Mouse (Mus musculus): ENCODE results near the gene Ercc6l2.
A peak's percentile ranks its signal among the peaks of the same experiment; 100 is the strongest.

Ercc6l2 gene

DNA sequence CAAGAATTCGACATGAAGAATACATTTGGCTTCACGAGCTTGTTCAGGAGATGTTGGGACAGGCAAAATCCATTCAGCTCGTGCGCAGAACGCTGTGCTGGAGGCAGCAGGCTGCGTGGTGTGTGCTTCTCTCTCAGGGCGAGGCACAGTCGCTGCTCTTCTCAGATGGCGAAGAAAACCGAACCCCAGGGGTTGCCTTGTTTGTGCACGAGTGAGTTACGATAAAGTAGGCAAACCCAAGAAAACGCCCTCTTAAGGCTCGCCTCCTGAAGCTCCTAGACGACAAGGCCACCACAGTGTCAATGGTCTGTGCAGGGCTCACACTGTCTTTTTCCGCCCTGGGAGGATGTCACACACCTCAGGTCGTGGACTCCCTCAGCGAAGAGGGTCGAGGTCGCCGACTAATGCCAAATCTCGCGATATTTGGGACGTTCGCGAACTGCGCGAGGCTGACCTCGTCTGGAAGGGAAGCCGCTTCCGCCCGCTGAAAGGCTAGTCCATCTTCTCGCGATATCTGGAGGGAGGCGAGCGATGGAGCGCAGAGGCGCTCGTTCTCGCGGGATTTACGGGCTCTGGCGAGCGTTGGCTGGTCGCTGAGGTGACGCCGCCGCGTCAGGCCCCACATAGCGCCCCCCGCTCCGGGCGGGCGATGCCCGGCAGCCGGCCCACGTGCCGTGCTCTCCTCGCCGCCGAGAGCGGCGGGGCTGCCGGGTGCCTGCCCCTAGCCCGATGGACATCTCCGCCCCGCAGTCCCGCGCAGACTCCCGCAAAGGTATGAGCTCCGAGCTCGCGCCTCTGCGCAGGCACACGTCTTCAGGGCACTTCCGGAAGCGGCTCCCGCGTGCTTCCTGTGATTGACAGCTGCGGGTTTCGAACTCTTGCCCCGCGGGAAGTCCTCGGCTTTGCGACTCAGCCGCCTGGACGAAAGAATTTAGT lies at the start of gene Ercc6l2:
Gene Ercc6l2 (plus strand): TSS at position 495 of the 936 bp plus-strand sequence.
- peak; percentile 99 for DNase-seq (ENCODE audit: low read depth)

DNA sequence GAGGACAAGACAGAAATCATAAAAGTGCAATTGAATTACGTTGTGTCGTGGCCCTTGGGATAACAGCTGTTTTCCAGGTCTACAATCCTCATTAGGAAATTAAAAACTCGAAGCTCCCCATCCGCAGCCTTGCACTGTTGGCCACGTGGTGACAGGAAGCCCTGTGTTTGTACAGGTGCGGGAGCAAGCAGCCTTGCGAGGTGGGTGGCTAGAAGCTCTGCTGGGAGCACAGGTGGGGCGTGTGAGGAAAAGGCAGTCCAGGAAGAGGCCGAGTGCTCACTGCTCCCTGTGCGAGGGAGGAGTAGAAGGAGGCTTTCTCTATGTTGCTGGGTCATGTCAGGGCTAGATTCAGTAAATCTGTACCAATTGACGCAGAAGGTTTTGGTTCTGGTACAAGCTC lies 49.0 kb upstream of the Ercc6l2 start:
- no peak for DNase-seq (ENCODE audit: low read depth)

DNA sequence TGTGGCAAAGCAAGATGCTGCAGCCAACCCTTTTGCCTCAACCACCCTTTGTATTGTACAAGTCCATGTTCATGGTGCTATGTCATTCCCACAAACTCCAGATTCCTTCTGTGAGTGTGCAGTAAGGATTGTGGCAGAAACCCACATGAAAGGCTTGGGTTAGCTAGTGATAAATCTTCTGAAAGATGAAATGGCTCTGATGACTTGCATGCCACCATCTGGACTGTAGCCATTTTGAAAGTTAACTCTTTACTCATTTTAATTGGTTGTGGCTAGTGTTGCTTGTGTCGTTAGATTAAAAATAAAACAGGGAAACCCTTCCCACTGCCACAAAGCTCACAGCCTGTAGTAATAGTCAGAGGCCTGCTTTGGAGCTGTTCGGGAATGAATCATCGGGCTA lies 44.0 kb upstream of the Ercc6l2 start:
- DNase-seq (ENCODE audit: low read depth), result no peak

DNA sequence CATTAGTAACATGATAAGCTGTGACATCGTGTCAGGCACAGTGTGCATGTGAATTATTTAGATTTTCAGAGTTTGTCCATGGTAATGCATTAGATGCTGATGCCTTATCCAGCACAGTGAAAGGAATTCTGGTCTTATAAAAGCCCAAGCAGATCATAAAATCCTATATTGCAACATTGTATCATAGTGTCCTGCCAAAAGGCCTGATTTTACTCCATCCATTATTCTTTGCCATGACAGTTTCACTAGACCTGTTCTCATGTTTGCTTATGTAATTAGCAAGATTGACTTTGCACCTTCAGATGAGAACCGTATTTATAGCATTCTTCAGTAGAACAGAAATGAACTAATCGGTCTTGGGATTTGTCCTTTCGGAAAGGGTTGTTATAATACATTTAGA lies 36.1 kb upstream of the Ercc6l2 start:
- DNase-seq (ENCODE audit: low read depth), result no peak

DNA sequence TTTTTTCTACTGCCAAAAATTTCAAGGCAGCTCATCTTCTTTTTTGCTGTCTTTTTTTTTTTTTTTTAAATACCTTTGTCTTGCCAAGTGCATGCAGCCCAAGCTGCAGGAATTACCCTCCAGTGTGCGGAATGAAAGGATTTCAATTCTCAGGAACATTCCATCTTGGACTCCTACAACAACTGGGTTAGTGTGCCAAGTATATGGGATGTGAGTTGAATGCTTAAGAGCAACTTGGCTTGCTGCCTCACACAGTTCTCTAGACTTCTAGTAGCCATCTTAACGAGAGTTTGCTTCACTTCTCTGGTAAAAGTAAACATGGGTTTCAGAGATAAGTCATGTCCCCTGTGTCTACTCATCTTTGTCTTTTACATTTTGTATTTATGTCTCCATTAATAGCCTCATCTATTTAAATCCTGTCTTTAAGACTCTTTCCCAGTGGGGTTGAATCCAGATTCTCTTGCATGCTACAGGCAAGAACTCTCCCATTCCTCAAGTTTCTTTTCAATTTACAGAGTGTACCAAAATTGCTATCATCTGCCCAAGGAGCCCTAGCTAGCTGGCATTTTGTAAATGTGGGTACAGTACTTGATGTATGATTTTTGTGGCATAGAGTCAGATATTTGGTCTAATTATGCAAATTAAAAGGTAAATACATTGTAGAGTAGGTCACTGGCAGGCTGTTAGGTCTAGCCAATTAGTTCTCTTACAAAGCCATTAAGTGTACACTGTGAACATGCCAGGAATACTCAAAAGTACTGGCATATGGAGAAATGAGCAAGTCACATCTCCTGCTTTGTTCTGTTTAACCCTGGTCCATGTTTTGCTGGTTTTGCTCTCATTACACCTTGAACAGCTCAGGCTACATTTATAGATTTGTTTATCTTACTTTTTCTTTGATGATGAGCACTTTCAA lies 35.4 kb upstream of the Ercc6l2 start:
- DNase-seq (ENCODE audit: low read depth), result no peak

DNA sequence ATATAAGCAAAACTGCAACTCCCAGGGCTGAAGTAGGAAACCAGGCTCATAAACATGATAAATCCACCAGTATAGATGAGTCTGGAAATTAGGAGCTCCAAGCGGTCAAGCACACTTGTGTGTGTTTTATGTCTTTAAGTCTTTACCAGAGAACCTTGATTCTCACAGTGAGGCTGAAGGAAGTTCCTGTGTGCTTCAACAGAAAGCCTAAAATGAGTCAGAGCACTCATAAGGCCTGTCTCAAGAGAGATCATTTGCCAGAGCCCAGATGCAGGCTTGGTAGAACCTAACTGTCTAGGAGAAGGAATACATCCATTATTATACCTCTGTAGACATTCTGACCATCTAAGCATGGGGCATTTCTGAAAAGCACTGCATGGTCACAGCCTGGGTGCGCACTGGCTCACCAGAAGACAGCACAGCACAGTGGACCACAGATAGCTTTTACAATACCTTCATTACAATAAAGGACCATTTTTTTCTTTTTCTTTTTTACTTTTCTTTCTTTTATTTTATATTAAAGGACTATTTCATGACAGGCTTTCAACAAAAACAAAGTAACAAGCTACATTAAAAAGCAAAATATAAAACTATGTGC lies 22.7 kb upstream of the Ercc6l2 start:
- no peak for DNase-seq (ENCODE audit: low read depth)

DNA sequence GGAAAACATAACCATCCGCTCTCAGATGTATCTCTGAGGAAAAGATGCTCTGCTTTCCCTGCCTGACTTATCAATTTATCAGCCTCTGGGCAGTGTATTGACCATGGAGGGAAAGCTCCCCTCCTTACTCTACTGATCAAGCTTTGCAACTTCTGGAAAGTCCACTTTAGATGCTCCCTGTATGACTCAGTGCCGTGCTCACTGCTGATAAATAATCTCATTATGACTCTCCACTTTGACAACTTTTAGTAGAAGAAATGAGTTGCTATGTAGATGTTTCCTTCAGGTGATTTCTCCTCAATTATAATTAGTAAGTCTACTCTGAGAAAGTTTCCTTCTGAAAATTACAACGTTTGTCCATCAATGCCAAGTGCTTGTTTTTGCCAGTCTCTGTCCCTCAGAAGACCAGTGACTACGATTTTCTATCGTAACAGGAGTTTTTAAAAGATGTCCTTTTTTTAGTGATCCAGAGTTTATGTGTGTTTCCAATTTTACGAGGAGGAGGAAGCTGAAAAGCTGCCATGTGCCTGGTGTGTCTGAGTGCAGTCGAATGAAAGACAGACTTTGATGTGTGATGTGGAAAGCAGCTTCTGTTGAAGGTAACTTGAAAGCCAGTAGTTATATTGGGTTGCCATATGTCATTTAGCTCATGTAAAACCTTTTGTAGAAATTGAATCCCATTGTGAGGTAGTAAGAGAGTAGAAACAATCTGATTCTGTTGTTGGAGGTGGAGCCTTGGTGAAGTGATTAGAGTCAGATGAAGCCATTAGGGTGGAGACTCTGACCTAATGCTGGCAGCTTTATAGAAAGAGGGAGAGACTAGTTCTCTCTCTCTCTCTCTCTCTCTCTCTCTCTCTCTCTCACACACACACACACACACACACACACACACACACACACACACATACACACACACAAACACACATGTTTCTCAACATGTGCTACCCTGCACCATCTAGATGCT lies 21.4 kb upstream of the Ercc6l2 start:
- no peak for DNase-seq (ENCODE audit: low read depth)

DNA sequence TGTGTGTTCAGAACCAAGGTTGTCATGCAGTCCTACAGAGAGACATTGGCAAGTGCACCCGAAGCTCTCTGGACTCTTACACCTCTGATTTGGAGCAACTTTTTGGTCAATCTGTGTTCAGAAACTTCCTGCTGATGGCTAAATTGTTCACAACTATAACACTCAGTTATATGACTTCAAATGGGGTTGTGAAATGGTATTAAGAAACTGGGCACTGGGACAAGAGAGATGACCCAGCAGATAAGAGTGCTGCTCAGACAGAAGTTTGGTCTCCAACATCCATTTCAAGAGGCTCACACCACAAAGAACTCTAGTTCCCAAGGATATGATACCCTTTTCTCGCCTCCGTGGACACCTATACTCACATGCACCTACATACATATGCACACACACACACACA lies 16.4 kb upstream of the Ercc6l2 start:
- peak; percentile 73 for DNase-seq (ENCODE audit: low read depth)

DNA sequence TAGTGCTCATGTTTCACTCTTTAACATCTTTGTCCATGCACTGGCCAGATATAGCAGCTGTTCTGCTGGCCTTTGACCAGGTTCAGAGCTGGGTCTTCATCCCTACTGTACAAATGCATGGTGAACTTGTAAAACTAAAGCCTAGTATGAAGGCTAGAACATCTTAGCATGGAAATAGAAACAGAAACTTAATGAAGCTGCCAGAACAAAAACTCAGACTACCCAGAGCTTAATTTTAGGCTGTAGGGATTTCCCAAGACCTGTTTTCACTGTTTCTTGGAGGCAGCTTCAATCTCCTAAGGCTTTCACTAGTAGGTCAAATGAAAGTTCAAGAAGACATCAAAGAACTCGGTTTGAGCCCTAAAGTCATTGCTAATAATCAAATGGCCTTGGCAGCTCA lies 15.1 kb upstream of the Ercc6l2 start:
- no peak for DNase-seq (ENCODE audit: low read depth)

DNA sequence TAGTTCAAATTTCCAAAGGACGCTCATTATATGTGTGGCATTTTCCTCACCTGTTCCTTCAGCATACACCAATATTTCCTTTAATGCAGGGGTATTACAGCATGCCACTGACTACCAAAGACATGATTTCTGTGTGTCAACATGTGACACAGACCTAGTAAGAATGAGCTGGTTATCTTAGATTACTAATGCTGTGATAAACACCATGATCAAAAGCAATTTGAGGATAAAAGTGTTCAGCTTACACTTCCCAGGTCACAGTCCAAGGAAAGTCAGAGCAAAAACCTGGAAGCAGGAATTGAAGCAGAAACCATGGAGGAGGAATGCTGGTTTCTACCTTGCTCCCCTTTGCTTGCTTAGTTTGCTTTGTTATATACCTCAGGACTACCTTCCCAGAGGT lies 13.8 kb upstream of the Ercc6l2 start:
- DNase-seq (ENCODE audit: low read depth), result no peak

DNA sequence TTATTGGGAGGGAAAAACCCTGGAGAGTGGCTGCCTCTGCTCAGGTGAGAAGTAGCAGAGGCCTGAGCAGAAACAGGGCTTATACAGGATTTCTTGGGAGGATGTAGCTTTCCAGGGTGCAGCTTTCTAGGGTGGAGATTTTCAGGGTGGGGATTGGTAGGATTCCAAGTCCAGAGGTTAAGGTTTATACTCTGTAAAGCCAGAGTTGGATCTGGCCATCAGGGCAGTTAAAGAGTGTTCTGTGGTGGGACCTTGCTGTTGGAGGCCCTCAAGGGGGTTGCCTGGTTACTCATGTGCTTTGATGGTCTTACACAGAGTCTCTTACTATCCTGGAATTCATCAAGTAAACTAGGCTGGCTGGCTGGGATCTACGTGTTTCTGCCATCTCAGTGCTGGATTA lies 7.8 kb upstream of the Ercc6l2 start:
- DNase-seq (ENCODE audit: low read depth), result no peak

DNA sequence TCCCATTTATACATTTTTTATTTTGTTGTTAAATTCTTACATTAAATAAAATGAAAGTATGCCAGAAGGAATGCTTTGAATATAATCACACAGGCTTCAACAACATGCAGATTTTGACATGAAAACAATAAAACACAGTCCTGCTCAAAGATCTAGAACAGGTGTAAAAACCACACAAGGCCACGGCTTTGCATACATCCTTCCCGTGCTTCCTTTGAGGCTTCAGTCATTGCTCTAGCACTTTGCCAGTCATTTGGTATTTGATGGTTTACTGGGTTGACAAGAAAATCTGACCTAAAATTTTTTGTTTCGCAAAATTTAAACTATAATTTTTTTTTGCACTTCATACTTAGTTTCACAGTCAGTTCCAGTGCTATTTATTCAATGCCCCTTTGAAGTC lies 7.1 kb upstream of the Ercc6l2 start:
- peak; percentile 13 for DNase-seq (ENCODE audit: low read depth)

DNA sequence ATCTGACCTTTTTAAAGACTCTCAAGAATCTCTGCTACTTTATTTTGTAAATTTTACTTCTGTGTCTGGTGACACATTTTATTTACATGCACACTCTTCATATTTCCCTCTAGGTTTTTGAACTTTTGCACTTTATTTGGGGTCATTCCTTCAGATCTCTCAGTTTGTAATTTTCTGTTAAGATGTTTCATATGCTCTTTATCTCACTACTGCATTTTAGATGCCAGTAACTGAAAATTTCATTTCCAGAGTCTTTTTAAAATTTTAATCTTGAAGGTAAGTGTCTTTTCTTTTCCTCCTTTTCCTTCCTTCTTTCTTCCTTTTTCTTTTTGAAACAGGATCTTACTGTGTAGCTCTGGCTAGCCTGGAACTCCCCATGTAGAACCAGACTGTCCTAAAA lies 3.6 kb upstream of the Ercc6l2 start:
- DNase-seq (ENCODE audit: low read depth), result no peak

DNA sequence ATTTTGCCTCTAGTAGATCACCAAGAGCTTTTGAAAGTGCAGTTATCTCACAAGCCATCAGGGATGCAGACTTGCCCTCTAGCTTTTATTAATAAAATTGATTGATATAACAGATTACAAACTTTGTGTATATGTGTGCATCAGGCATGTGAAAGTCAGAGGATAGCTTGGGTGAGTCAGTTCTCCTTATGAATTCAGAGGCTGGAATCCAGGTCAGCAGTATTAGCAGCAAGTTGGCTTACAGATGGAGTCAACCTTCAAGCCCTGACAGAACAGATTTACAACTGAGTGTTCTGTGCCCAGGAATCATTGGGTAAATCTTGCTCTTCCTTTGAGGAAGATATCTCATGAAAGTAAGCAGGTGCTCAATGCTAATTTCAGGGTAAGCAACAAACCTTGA lies 891 bp downstream of the Ercc6l2 start:
- DNase-seq (ENCODE audit: low read depth), result no peak

DNA sequence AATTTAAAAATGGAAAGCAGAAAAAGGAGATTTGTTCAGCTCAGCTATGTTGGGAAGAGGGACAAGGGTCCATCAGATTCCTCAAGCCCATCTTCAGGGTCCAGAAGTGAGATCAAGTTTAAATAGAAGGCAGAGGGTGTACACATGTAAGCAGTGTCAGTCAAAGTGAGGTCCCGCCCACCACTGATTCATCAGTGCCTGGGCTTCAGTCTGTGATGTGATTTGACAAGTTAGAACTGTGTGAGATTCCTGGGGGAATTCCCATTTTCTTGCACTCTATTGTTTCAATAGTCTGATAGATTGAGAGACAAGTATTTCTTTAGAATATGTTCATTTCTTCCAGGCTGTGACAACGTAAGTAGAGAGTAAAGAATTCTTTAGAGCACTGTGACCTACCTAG lies 30.7 kb downstream of the Ercc6l2 start:
- no peak for DNase-seq (ENCODE audit: low read depth)

DNA sequence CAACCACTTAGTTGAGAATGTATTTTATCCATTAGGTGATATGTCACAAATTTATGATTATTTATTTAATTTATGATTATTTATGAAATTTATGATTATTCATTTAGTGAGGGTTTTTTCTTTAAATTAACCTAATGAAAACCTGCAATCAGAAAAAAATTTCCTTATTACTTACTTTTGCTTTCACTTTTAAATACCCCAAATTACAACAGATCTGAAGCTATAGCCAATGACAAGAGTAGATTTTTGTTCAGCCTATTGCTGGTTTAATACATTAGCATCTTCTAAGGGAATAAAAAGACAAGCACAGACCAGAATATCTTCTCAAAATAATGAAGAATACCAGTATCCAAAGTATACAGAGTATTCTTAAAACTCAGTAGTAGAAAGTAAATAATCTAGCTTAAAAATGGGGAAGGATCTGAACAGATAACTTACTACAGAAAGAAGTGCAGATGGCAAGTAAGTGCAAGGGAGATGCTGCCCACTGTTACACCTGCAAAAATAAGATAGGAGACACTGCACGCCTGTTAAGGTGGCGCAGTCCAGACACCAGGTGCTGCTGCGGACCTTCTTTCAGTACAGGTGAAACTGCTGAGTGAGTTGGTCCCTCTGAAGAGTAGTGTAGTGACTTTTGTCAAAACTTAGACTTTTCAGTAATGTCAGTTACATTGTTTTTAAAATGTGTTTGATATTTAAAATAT lies 35.4 kb downstream of the Ercc6l2 start:
- DNase-seq (ENCODE audit: low read depth), result peak; percentile 29

DNA sequence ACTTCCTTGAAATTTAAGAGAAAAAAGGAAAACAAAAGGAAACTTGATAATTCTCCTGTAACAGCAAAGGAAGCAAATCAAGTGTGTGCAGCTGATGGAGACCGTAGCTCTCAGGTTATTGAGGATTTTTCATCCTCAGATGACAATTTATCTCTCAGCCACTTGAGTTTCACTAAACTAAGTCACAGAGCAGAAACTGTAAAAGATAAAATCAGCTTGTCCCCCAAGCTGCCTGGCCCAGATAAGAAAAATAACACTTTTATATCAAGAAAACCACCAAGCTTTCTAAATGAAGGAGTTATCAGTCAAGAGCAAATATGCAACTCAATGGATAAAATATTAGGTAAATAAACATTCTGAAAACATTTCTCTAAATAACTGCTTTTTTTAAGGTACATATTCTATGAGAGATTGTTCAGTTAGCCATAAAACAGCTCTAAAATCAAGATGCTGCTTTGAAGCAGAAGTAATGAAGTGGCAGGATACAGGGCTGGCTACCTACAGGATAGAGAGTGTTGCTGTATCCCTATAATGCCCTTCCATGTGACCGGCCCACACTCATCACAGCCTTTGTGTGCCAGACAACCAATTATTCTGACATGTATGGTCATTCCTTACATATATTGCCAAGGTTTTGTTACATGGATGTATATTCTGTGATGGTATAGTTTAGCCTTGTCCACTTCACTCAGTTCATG lies 57.7 kb downstream of the Ercc6l2 start:
- DNase-seq (ENCODE audit: low read depth), result peak; percentile 46

DNA sequence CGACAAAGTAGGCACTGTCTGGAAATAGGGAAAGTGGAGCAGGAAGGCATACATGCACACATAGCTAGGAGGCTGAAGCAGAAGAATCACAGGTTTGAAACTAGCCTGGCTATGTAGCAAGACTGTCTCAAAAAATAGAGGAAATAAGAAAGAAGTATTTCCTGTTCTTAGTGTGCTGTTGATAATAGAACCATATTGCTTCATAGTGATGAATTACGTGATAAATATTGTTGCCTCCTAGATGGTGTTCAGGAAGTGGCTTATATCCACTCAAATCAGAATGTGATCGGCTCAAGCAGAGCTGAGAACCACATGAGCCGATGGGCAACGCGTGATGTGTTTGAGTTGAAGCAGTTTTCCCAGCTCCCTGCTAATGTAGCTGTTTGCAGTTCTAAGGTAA lies 62.1 kb downstream of the Ercc6l2 start:
- DNase-seq (ENCODE audit: low read depth), result peak; percentile 72

DNA sequence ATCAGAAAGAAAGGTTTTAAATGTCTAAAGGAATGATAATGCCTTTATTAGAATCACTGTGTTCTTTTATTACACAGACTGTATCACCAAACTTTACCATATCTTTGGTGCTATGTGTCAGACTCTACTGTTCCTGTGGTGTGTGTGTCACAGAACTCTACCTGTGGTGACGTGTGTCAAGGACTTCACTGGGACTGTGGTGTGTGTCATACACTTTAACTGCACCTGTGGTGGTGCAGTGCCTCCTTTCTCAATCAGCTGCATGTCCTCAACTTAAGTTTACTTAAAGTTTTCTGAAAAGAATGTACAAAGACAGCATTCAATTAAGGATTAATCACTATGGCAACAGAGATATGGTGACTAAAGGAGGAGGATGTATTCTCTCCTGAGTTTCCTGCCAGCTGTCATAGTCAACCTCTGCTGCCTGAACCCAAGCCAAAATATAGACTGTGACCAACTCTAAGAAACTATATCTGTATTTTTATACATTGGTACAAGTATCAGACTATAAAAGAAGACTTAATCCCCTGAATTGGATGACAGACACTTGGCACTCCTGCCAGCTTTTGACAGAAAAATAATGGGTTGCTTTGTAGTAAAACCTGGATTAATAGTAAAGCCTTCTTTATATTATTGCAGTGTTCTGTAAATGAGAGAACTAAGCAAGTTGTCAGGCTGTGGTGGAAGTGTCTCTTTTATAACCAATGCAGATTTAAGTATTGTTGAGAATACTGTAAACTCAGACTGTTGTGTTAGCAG lies 64.2 kb downstream of the Ercc6l2 start:
- DNase-seq (ENCODE audit: low read depth), result no peak

DNA sequence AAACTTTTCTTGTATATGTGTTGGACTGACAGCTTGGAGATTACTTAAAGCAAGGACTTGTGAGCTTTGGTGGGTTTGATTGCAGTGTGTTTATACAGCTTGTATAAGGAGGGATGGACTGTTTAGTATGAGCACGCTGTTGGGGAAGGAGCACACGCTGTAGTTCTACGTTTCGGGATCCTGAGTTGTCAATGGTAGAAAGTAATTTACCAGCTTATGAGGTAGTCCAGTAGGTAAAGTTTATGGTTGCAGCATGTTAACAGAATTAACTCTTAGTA lies 64.8 kb downstream of the Ercc6l2 start:
- DNase-seq (ENCODE audit: low read depth), result no peak
